Mouse (Mus musculus): ENCODE data around the gene BC035947.

GRCm38 (mm10) chr1:78451070-78451854, 60.7 kb downstream of the BC035947 start:
- TF ChIP-seq CTCF (conservative IDR thresholded peaks at IDR 0.05; ENCODE audit: low read length) = no peak
- TF ChIP-seq NANOG (IDR thresholded peaks at IDR 0.05; ENCODE audit: borderline replicate concordance, low read length) = no peak

Measured in E14TG2a.4 (cell line).